Mouse (Mus musculus): ENCODE results near the gene Naip2. TPM values are rescaled to one million over a fixed set of nuclear protein-coding genes. Genes with fewer than 3 reads are reported as not detected.

The Naip2 gene
- total RNA-seq, 1 experiment from 2014 or later, result 7.0 TPM

- no peak for ATAC-seq (replicated peaks; ENCODE audit: low read depth, poor library complexity, severe bottlenecking)
Measured at GRCm38 (mm10) chr13:100123970-100124369, 77.9 kb downstream of the Naip2 start.

- ATAC-seq (replicated peaks; ENCODE audit: low read depth, poor library complexity, severe bottlenecking), result no peak
Measured at GRCm38 (mm10) chr13:100112218-100112972, 89.5 kb downstream of the Naip2 start.

GRCm38 (mm10) chr13:100107652-100108472 lies 94.0 kb downstream of the Naip2 start, which contains the start of gene Serf1:
Serf1 (plus strand) TSS chr13:100108012.
- ATAC-seq (replicated peaks; ENCODE audit: low read depth, poor library complexity, severe bottlenecking), result peak; percentile 50

GRCm38 (mm10) chr13:100103748-100104254 lies 98.1 kb downstream of the Naip2 start, which contains the start of gene Bdp1:
Bdp1 (minus strand) TSS chr13:100104070.
- ATAC-seq (replicated peaks; ENCODE audit: low read depth, poor library complexity, severe bottlenecking), result peak; percentile 80

- ATAC-seq (replicated peaks; ENCODE audit: low read depth, poor library complexity, severe bottlenecking), result no peak
Measured at GRCm38 (mm10) chr13:100103052-100103658, 98.7 kb downstream of the Naip2 start.

- ATAC-seq (replicated peaks; ENCODE audit: low read depth, poor library complexity, severe bottlenecking), result peak; percentile 33; the same call in 1 of the 2 replicates
Measured at GRCm38 (mm10) chr13:100098808-100099207, 103.1 kb downstream of the Naip2 start.

Other genes starting within 250 kb of the Naip2 start
- gene Mccc2, start 186.5 kb downstream of the Naip2 start, total RNA-seq (2017), result 24.2 and 29.8 TPM in 2 replicates
- gene Bdp1, start 98.0 kb downstream of the Naip2 start, total RNA-seq (2017), result 66.5 and 72.8 TPM in 2 replicates
- 71.2 and 153 TPM in 2 replicates for gene Serf1, start 94.1 kb downstream of the Naip2 start, total RNA-seq (2017)
- 52.2 and 54.5 TPM in 2 replicates for gene Smn1, start 77.2 kb downstream of the Naip2 start, total RNA-seq (2017)
- 10.0 and 11.7 TPM in 2 replicates for gene Naip5, start 44.2 kb upstream of the Naip2 start, total RNA-seq (2017)
- gene Naip6, start 115.6 kb upstream of the Naip2 start, total RNA-seq (2017), result 3.0 and 6.2 TPM in 2 replicates

Measured in common myeloid progenitor, adult 5-6 weeks (primary cell).